Mouse (Mus musculus) liver, adult 2 months (tissue): ENCODE data around the gene Chic2. TPM values are rescaled to one million over a fixed set of nuclear protein-coding genes. Genes with fewer than 3 reads are reported as not detected.

ENCODE experiments used
- DNase-seq: peaks from one replicate; pipeline ENCODE4 v3.0.0-alpha.2; 2011; ENCODE audit warnings: low read depth, low spot score; ENCODE audit errors: extremely low read depth
- H3K27ac ChIP-seq: fragments of 200-500 bp; replicated peaks from 2 replicates; pipeline ENCODE4 v1.5.1; 2012; ENCODE audit warnings: low read depth, mild to moderate bottlenecking, control low read depth, inconsistent platforms, low read length; ENCODE audit not compliant: insufficient read depth
- H3K27me3 ChIP-seq: fragments of 200-500 bp; 2 replicates; pipeline ENCODE4 v1.6.1; 2012; ENCODE audit warnings: mild to moderate bottlenecking, moderate library complexity, low read length, inconsistent platforms; ENCODE audit not compliant: control insufficient read depth, insufficient read depth
- H3K36me3 ChIP-seq: fragments of 200-500 bp; 2 replicates; pipeline ENCODE4 v1.6.1; 2012; ENCODE audit warnings: low read length, inconsistent platforms; ENCODE audit not compliant: control insufficient read depth, insufficient read depth
- H3K4me1 ChIP-seq: fragments of 200-500 bp; 2 replicates; pipeline ENCODE4 v1.6.1; 2011; ENCODE audit warnings: low read length; ENCODE audit not compliant: control insufficient read depth, insufficient read depth
- H3K4me3 ChIP-seq: fragments of 200-500 bp; 2 replicates; pipeline ENCODE4 v1.5.1; 2011; ENCODE audit warnings: low read depth, mild to moderate bottlenecking, control low read depth, low read length, moderate library complexity; ENCODE audit not compliant: insufficient read depth
- H3K79me2 ChIP-seq: fragments of 200-500 bp; 2 replicates; pipeline ENCODE4 v1.6.1; 2012; ENCODE audit warnings: inconsistent platforms, mild to moderate bottlenecking, low read length, moderate library complexity; ENCODE audit not compliant: control insufficient read depth, insufficient read depth
- H3K9ac ChIP-seq: fragments of 200-500 bp; 2 replicates; pipeline ENCODE4 v1.6.1; 2012; ENCODE audit warnings: low read depth, mild to moderate bottlenecking, control low read depth, inconsistent platforms, low read length
- CTCF ChIP-seq: fragments of 200-500 bp; IDR thresholded peaks from 2 replicates; pipeline ENCODE4 v1.5.1; 2011; ENCODE audit warnings: low read depth, low read length, control low read depth
- POLR2A ChIP-seq: fragments of 200-500 bp; IDR thresholded peaks from 2 replicates; pipeline ENCODE4 v1.6.1; 2011; ENCODE audit warnings: low read length, control low read depth; ENCODE audit not compliant: insufficient read depth; ENCODE audit errors: extremely low read depth
- WGBS: fragments of 180-500 bp; shearing (Covaris S2); methylation state at CpG from one replicate; pipeline ENCODE4 v1.1.7; 2018; 5-methylcytosine and 5-hydroxymethylcytosine counted together
- polyA plus RNA-seq: library from polyadenylated mRNA; depleted of rRNA; stranded (reverse); fragments of >200 nt; gene quantifications from 2 replicates; pipeline ENCODE4 v1.2.3, GENCODE M21; 2012
- total RNA-seq: library from RNA; depleted of rRNA; stranded (reverse); fragments of >200 nt; gene quantifications from 2 replicates; pipeline ENCODE4 v1.2.3, GENCODE M21; 2014

Gene Chic2
- total and polyA plus RNA-seq, 2 experiments = 3.0 to 11.7 TPM

DNA sequence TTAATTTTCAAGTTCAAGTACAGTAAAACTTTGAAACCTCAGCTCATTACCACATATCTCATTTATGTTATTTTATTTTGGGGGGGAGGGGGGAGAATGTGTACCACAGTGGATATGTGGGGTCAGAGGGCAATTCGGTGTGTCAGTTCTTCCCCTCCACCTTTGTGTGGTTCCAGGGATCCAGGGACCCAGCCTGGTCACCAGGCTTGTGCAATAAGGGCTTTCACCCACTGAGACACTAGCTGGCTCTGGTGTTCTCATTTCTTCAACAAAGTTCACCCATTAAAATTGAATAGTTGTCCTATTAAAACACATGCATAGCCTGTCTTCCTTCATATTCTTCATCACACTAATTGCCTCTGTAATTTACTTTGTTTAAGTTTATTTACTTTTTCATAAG is 5.3 kb downstream of the Chic2 start:
- 21% methylated on average over 1 of the region's 1 CpGs for WGBS
- Histone ChIP-seq H3K27ac (no peak overlapping the region), H3K4me1 (peaks cover 21% of the 10 kb centered on the region), H3K79me2 (peaks cover 31% of the 10 kb centered on the region), H3K4me3 (no peak overlapping the region), H3K36me3 (peaks cover 2% of the 10 kb centered on the region; the same call in 1 of the 2 replicates), H3K27me3 (no peaks in the 10 kb centered on the region), H3K9ac (no peak overlapping the region)
- TF ChIP-seq POLR2A (no peak), CTCF (no peak)
- DNase-seq = peak; percentile 60

- H3K36me3 ChIP-seq = peaks cover 4% of the 10 kb centered on the region; the same call in 1 of the 2 replicates
- no peak for TF ChIP-seq POLR2A
- TF ChIP-seq CTCF = no peak
- no peak overlapping the region for H3K27ac ChIP-seq
- no peak overlapping the region for H3K9ac ChIP-seq
- H3K4me1 ChIP-seq = peaks cover 17% of the 10 kb centered on the region
- peaks cover 37% of the 10 kb centered on the region for H3K79me2 ChIP-seq
- WGBS = 92% methylated on average over 3 of the region's 3 CpGs
- no peak for DNase-seq
- H3K27me3 ChIP-seq = no peaks in the 10 kb centered on the region
- no peak overlapping the region for H3K4me3 ChIP-seq
Observed at GRCm38 (mm10) chr5:75035475-75035874, 9.1 kb downstream of the Chic2 start.

DNA sequence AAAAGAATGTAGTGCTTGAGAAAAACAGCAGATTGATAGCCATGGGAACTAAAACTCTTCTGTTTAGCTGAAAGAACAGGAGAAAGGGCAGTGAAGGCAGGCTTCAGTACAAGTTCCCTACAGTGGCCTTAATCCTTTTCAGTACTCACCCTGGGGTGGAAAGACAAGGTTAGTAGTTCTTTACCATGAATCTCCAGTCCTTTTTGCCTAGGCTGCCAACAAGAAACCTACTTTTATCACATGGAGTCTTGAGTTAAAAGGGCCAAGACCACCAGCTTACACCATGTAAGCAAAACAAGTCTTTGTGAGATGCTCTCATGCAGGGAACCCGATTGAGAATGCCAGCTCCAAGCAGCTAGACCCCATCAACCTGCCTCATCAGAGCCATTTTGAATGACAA is 29.8 kb downstream of the Chic2 start:
- no peak for DNase-seq
- TF ChIP-seq POLR2A (no peak), CTCF (no peak)
- no peaks in the 10 kb centered on the region for H3K27me3 ChIP-seq
- peaks cover 9% of the 10 kb centered on the region; the same call in 1 of the 2 replicates for H3K79me2 ChIP-seq
- peaks cover 13% of the 10 kb centered on the region for H3K36me3 ChIP-seq
- H3K4me1 ChIP-seq = peaks cover 3% of the 10 kb centered on the region; the same call in 1 of the 2 replicates
- H3K9ac ChIP-seq = no peak overlapping the region
- WGBS = 95% methylated on average over 1 of the region's 1 CpGs
- no peak overlapping the region for H3K27ac ChIP-seq
- H3K4me3 ChIP-seq = no peak overlapping the region

DNA sequence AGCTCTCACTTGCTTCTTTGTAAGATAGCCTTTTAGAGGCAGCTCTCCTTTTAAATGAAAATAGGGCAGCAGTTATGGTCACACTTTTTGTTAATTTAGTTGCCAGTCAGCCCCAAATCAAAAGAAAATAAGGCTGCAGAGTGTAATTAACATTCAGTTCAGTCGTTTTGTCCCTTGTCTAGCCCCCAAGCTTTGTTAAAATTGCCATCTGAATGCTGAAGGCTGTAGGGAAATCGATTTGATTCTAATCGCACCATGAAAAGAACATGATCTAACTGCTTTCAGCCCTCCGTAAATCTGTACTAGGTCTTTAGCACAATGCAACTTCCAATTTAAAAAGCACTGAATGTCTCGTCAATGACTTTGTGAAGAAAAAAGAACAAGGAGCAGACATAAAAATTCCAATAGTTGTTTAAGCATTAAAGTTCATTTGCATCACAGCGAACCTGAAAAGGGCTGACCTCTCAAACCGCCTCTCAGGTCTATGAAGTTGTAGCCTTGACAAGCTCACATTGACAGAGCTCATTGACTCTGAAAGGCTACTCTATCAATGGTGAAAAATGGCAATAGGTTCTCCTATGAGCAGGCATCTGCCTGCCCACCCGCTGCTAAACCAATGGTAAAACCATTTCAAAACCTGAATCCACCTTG is 31.7 kb downstream of the Chic2 start:
- WGBS = 92% methylated on average over 8 of the region's 8 CpGs
- Histone ChIP-seq H3K9ac (no peak overlapping the region), H3K36me3 (peaks cover 16% of the 10 kb centered on the region), H3K4me3 (no peak overlapping the region), H3K79me2 (no peaks in the 10 kb centered on the region; the same call in 1 of the 2 replicates), H3K4me1 (peaks cover 3% of the 10 kb centered on the region; the same call in 1 of the 2 replicates), H3K27me3 (no peaks in the 10 kb centered on the region), H3K27ac (no peak overlapping the region)
- no peak for DNase-seq
- TF ChIP-seq POLR2A = no peak
- no peak for TF ChIP-seq CTCF

GRCm38 (mm10) chr5:75011985-75012738 is 32.4 kb downstream of the Chic2 start:
- 91% methylated on average over 4 of the region's 4 CpGs for WGBS
- H3K4me1 ChIP-seq = peaks cover 3% of the 10 kb centered on the region; the same call in 1 of the 2 replicates
- H3K9ac ChIP-seq = no peak overlapping the region
- H3K79me2 ChIP-seq = peaks cover 3% of the 10 kb centered on the region; the same call in 1 of the 2 replicates
- no peak overlapping the region for H3K27ac ChIP-seq
- DNase-seq = no peak
- no peaks in the 10 kb centered on the region for H3K27me3 ChIP-seq
- H3K4me3 ChIP-seq = no peak overlapping the region
- TF ChIP-seq POLR2A (no peak), CTCF (no peak)
- peaks cover 18% of the 10 kb centered on the region for H3K36me3 ChIP-seq
